Mouse (Mus musculus): ENCODE data around the gene Kcnab3.

GRCm38 (mm10) chr11:69364910-69365309 lies 38.9 kb downstream of the Kcnab3 start:
- TF ChIP-seq TAL1 (IDR thresholded peaks at IDR 0.05; ENCODE audit: low read length) (no peak), GATA1 (IDR thresholded peaks at IDR 0.05; ENCODE audit: low read length) (no peak)

Measured in erythroblast, embryonic 14.5 days (primary cell).